Mouse (Mus musculus): Measurements from ENCODE around the gene Cdk12.

Gene Cdk12

GRCm38 (mm10) chr11:98318421-98319116 lies 115.7 kb downstream of the Cdk12 start:
- DNase-seq = no peak

GRCm38 (mm10) chr11:98319120-98319519 lies 116.3 kb downstream of the Cdk12 start:
- no peak for DNase-seq

DNA sequence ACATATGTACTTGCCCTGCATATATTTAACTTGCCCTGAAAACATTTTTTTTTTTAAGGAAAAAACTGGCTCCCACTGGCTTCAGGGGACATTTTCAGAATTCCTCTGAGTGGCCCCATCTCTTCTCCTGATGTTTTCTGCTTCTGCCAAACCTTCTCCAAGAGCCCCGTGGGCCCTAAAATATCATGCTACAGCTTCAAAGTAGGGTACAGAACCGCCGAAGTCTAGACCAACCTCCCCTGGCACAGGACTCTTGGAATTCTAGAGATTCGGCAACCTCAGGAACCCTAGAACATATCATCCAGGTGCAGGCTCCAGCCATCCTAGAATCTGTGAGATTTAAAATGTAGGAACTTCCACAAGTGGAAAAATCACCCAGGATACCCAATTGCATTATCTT lies 116.7 kb downstream of the Cdk12 start:
- DNase-seq = no peak

- no peak for DNase-seq
Observed at GRCm38 (mm10) chr11:98319944-98320343, 117.1 kb downstream of the Cdk12 start.

DNA sequence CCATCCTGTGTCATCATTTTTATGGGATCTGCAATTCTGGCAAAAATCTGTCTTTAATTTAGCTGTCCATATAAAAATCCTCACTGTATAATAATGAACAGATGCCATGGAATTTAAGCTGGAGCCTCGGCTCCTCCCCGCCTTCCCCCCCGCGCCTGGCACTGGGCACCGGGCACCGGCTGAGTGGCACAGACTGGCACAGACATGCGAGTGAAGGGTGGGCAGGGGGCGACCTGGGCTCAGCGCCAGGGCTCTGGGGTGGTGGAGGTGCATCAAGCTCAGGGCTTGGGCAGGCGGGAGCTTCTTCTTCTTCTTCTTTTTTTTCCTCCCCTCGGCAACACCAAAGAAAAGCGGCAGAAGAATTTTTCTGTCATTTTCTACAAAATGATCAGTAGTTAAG lies 117.5 kb downstream of the Cdk12 start:
- DNase-seq = no peak

DNA sequence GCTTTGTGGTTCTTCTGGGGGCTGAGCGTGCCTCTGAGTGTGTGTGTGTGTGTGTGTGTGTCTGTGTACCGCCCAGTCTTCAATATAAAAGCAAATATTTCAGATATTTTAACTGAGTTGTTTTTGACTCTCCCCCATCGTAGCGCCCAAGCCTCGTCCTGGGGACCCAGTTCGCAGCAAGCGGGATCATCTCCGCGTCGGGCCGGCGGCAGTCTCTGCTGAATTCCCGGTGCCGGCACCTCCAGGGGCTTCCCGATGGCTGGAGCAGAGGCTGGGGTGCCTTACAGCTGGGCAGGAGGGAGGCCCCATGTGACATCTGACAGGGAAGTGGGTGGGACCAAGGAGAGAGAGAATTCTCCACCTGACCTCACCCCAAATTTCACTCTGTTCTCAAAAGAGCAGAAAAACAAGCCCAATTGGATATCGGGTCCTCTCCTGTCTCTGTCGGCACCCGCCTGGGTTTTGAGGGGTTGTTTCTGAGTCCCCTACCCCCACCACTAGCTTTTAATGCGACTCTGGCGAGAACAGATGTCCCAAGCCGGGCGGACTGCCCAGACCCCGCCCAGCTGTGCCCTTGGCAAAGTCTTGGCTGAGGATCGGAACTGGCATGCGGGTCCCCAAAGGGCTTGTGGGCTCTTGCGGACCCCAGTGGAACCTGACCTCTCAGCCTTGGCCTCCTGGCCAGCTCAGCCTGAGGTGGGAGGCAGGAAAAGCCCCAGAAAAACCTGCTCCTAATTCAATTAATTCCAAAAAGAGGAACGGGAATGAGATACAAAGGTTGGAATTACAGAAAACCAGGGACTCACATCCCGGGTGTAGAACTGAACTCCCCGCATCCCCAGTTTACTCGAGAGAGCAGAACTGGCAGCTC lies 118.2 kb downstream of the Cdk12 start:
- DNase-seq = no peak

GRCm38 (mm10) chr11:98321677-98322003 lies 118.8 kb downstream of the Cdk12 start:
- no peak for DNase-seq

GRCm38 (mm10) chr11:98322159-98322558 lies 119.3 kb downstream of the Cdk12 start:
- DNase-seq = no peak

GRCm38 (mm10) chr11:98323136-98323866 lies 120.4 kb downstream of the Cdk12 start:
- no peak for DNase-seq

GRCm38 (mm10) chr11:98323933-98324332 lies 121.1 kb downstream of the Cdk12 start:
- peak; percentile 76 to 77 for DNase-seq

DNA sequence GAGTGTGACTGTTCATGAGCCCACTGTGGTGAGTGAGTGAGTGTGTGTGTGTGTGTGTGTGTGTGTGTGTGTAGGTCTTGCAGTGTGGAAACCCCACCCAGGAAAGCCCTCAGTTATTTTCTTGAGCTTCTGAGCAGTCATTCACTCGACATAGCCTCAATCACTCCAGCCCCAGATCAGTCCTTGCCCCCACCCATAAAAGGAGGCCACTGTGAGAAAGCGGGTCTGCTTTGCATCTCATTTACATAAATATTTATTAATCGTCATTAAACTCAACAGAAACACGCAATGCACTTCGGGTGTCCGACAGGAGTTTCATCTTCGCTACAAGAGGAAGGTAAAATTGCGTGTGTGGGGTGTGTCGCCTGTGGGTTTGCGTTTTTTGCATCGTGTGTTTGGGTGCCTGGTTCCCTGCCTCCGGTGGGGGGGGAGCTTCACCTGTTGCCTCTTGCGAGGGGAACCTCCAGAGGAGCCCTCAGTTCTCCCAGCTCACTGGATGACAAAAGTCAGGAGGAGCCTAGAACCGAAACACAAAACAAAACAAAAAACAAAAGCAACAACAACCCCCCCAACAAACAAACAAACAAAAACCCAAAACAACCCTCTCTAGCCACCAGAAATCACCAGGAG lies 122.4 kb downstream of the Cdk12 start:
- DNase-seq = no peak

DNA sequence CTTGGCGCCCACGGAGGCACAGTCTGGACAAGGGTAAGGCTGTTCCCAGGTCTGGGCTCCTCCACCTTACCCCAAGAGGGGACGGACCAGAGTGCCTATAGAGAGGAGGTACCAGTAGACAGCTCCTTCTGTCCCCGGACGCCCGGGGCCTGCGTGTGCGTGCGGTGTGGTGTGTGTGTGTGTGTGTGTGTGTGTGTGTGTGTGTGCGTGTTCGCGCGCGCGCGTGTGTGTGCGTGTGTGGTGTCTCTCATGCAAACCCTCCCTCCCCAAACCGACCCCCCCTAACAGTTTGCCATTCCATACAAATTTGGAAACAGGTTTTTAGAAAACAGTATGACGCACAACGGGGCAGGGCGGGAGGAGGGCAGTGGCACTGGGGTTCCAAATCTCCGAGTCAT lies 123.0 kb downstream of the Cdk12 start:
- no peak for DNase-seq

- no peak for DNase-seq
Observed at GRCm38 (mm10) chr11:98326741-98327135, 123.9 kb downstream of the Cdk12 start.

- DNase-seq = peak in 1 of 2 experiments; percentile 35
Observed at GRCm38 (mm10) chr11:98327136-98328030, 124.5 kb downstream of the Cdk12 start.

- peak in 1 of 2 experiments; percentile 39 for DNase-seq
Observed at GRCm38 (mm10) chr11:98328031-98328370, 125.1 kb downstream of the Cdk12 start.
